Mouse (Mus musculus) layer of hippocampus, postnatal 14 days (tissue): ENCODE data around the gene Ankmy2. TPM values are rescaled to one million over a fixed set of nuclear protein-coding genes. Genes with fewer than 3 reads are reported as not detected.

Experiments
- DNase-seq, 2 experiments: peaks; one replicate each; pipeline ENCODE4 v3.0.0; 2021 to 2022; ENCODE audit warnings: low spot score in 2 of 2, mixed read lengths in 1 of 2
- long read RNA-seq, 2 experiments: library from polyadenylated mRNA; stranded (forward); transcript quantifications; one replicate each; pipeline ENCODE4 v2.0.0; 2021
- total RNA-seq, 2 experiments: library from RNA; stranded (reverse); gene quantifications; 2 replicates each; pipeline ENCODE4 v1.2.3; 2021

The Ankmy2 gene
- total RNA-seq = 10 to 100 TPM; 50.4 to 51.8 TPM
- long read RNA-seq, experiment 1, full-length matches to known transcripts = 33 of 37 reads
- long read RNA-seq, experiment 1, partial matches to known transcripts = 0 of 37 reads
- long read RNA-seq, experiment 1, other reads (novel, unspliced or antisense) = 4 of 37 reads
- long read RNA-seq, experiment 2, full-length matches to known transcripts = 39 of 51 reads
- long read RNA-seq, experiment 2, partial matches to known transcripts = 5 of 51 reads
- long read RNA-seq, experiment 2, other reads (novel, unspliced or antisense) = 7 of 51 reads

DNA sequence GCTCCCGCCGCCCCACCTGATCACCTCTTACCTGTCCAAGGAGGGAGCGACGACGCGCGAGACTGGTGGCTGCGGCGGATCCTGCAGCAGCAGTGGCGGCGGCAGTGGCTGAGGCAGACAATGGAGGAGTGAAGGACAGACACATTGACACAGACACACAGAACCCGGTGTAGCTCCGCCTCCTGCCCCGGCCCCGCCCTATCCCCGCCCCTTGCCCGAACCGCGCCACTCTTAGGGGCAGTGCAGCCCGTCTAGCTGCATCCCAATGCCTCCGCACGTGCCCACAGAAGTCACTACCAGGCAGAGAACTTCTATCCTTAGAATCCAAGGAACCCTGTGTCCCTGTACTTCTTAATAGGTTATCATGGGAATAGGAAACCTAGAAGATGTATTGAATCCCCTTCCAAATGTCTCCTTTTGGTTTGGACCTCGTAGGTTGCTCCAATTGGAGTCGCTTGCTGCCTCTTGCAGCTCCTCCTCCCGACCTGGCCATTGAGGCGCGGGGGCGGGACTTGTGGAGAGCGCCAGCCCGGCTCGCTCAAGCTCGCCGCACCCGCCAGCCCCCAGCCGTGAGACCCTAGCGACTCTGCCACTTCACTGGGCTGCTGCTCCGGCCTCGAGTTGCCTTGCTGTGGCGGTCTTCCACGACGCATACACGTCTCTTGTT, at the start of gene Ankmy2:
Gene Ankmy2 (plus strand): TSS at position 478 of the 667 bp plus-strand sequence.
- peak; percentile 93 to 95 for DNase-seq

DNA sequence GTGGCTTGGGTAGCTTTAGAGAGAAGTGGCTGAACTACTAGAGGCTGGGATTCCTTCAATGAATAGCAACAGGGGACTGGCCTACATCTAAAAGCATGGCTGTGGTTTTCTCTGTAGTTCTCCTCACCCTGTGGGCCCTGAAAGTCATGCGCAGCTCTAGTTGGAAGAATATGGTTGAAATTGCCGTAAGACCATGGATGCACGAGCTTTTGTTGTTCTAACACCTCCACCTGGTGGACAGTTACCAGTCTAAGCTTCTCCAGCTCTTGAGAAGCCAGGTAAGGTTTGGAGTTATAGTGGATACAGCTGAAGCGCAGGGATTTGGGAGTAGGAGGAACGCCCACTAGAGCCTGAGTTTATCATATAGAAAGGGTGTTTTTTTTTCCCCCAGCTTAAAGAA, 48.5 kb upstream of the Ankmy2 start:
- DNase-seq = no peak

GRCm38 (mm10) chr12:36110457-36110856, 46.5 kb upstream of the Ankmy2 start:
- DNase-seq = no peak

GRCm38 (mm10) chr12:36111110-36111509, 45.8 kb upstream of the Ankmy2 start:
- peak in 1 of 2 experiments; percentile 44 for DNase-seq

DNA sequence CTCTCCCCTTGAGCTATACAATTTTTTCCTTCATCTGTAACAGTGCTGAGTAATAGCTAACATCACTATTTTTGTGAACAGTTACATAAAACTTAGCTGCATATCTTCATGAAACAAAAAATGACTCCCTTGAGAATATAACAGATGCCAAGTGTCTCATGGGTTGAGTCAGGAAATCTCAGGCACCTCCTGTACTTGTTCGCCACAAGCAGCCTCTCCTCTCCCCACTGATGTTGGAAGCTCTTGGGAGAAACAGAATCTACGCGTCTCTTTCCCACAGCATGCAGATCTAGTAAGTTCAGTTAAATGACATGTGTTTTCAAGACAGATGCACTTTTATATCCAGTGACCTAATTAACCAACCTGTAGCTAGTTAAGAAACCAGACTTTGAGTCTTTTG, 44.8 kb upstream of the Ankmy2 start:
- DNase-seq = no peak

DNA sequence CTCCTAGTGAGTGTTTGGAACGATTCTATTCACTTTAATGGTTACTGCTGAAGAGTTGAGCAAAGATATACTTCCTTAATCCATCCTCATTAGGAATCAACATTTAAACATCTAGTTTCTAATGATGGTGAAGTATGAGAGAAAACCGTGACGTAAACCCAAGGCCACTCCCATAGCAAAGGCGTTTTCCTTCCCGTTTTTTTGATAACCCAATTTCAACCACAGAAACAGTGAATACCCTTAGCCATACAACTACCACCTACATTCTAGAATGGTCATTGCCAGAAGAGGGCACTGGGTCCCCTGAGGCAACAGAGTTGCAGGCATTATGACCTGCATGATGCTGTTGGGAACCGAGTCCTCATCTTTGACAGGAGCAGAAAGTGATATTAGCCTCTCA, 39.8 kb upstream of the Ankmy2 start:
- DNase-seq = no peak

DNA sequence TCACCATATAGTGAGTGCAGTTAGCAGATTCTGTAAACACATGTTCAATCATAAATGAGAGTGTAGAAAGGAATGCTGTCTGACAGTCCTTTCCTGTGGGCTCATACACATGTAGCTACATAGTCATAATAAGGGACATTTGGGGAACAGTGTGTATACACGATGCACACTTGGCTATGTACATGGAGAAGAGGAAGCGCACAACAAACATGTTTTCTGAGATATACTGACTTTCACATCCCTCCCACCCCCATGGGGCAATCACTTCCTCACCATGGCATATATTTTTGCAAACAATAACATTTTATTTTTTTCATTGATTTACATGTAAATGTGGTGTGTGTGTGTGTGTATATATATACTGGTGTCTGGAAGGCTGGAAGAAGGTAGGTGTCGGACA, 37.7 kb upstream of the Ankmy2 start:
- no peak for DNase-seq

DNA sequence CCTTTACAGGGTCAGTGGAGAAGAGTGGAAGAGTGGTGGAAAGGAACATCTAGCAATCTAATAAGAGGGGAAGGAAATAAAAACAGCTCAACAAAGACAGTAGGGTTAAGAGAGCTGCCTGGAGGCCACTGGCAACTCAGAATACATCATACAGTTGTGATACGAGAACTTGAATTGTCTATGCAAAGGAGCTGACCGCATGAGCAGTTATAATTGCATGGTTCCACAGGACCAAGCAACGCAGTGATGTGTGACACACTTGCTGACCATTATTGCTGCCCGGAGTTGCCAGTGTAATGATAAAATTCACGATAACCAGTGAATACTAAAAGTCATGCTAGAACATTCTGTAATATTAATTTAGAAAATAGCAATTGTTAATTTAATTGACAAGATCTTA, 30.9 kb upstream of the Ankmy2 start:
- no peak for DNase-seq

GRCm38 (mm10) chr12:36129826-36130225, 27.1 kb upstream of the Ankmy2 start:
- DNase-seq = no peak

DNA sequence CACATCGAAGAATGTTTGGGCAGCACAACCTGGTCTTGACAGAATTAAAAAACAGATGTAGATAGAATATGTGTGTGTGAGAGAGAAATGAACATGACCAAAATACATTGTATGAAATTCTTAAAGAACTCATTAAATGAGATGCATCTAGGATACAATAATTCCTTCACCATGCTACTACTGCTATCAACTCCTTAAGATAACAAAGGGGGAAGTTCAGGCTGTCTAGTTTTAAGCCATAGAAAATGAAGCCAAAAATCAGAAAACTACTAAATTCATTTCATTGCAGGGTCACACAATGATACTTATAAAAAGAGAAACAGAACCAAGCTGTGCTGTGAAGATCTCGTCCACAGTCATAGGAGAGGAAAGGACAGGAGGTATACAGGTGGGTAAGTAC, 24.7 kb upstream of the Ankmy2 start:
- DNase-seq = no peak

DNA sequence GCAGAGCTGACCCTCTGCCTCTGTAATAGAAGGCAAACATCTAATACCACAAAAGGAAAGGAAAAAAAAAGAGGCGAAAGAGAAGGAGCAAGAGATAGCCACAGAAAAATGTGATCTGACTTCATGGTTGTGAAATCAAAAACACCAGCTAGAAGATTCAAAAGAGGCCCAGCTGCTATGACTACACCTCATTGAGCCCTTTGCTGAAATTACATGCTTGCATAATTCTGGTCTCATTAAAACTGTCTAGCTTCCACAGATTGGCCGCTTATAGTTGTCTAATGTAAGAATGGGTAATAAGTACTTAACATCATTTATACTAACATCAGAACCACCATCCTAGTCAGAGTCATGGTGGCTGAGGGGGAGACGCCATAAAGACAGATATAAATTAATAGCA, 24.2 kb upstream of the Ankmy2 start:
- DNase-seq = no peak

GRCm38 (mm10) chr12:36133547-36133946, 23.4 kb upstream of the Ankmy2 start:
- no peak for DNase-seq

- no peak for DNase-seq
These were observed 22.8 kb upstream of the Ankmy2 start for GRCm38 (mm10) chr12:36134111-36134510.

GRCm38 (mm10) chr12:36135409-36135808, 21.5 kb upstream of the Ankmy2 start:
- no peak for DNase-seq

GRCm38 (mm10) chr12:36136285-36136684, 20.6 kb upstream of the Ankmy2 start:
- DNase-seq = no peak

GRCm38 (mm10) chr12:36137192-36137591, 19.7 kb upstream of the Ankmy2 start:
- no peak for DNase-seq

DNA sequence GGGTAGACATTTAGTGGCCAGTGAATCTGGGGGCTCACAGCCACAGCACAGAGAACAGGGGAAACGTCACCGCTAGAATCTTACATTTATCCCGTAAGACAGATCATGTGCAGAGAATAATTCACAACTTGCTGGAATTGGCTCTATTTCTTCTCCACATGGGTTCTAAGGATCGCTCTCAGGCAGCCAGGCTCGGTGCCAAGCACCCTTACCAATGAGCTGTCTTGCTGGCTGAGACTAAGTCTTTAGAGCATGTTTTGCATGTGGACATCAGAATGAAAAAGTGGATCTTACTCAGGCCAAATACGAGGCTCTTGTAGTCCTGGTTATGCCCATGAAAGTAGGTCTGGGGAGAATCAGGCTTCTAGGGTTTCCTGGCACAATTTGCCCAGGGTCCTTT, 16.5 kb upstream of the Ankmy2 start:
- DNase-seq = peak in 1 of 2 experiments; percentile 35

DNA sequence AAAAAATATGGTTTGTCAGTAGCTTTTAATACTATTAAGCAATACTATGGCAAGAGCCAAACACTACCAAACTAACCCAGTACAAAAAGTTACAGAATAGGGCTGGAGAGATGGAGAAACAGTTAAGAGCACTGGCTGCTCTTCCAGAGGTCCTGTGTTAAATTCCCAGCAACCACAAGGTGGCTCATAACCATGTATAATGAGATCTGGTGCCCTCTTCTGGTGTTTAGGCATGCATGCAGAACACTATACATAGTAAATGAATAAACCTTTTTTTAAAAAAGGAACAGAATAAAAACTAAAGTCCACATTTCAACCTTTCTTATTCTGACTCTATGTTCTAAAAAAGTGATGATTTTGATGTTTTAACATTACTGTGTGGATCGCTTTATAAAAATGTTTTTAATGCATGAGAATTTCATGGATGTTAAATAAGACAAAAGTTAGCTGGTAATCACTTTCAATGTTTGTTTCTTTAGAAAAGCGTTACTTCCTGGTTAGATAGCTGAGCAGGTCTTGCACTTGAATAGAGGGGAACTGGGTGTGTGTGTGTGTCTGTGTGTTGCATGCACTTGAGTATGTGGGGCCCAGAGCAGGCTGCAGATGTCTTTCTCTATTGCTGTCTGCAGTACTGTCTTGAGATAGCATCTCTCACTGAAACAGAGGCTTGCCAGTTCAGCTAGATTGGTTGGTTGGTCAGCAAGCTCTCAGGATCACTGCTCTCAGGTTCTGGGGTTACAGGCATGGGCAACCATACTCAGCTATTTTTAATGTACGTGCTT, 10.5 kb upstream of the Ankmy2 start:
- DNase-seq = no peak

GRCm38 (mm10) chr12:36150265-36150664, 6.6 kb upstream of the Ankmy2 start:
- peak in 1 of 2 experiments; percentile 57 for DNase-seq

GRCm38 (mm10) chr12:36150737-36151136, 6.2 kb upstream of the Ankmy2 start:
- DNase-seq = no peak

- peak; percentile 24 to 60 for DNase-seq
These were observed 1.7 kb upstream of the Ankmy2 start for GRCm38 (mm10) chr12:36155141-36155641.

GRCm38 (mm10) chr12:36156101-36156636, 745 bp upstream of the Ankmy2 start:
- no peak for DNase-seq
